Mouse (Mus musculus): ENCODE measurements around the gene BC029722. TPM values are rescaled to one million over a fixed set of nuclear protein-coding genes. Genes with fewer than 3 reads are reported as not detected.
"Not testable (repeated sequence)": the region's sequence is repeated elsewhere in the genome, so short reads cannot be mapped to it uniquely, and the experiment has no call there.

Gene BC029722
- 10 to 100 TPM; 52.8 to 60.0 TPM for total RNA-seq (2021)

GRCm38 (mm10) chr2:155819392-155819448 is at the start of gene BC029722:
Gene BC029722, minus strand, starts transcription at chr2:155819426.
- no peak for DNase-seq (ENCODE audit: extremely low spot score in 1 of 2, low spot score in 1 of 2)

DNA sequence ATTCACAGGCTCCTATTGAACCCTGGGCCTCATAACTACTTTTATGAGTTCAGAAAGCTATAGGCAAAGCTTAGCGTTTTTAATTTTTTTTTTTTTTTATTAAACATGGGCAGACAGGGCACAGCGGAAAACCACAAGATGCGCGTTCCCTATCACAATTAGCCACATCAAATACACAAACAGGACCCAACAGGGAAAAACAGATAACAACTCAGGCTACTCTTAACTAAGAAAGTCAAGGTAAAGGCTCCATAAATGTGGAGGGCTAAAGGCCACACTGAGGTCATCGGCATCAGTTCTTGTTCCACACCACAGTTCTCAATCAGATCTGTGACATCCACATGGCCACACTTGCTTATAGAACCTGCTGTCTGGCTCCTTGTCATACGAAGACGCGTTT is 49.1 kb upstream of the BC029722 start:
- no peak for DNase-seq (ENCODE audit: extremely low spot score in 1 of 2, low spot score in 1 of 2)

- no peak for DNase-seq (ENCODE audit: extremely low spot score in 1 of 2, low spot score in 1 of 2)
These were observed 44.2 kb upstream of the BC029722 start for GRCm38 (mm10) chr2:155863301-155863867.

- DNase-seq (ENCODE audit: extremely low spot score in 1 of 2, low spot score in 1 of 2) = no peak
These were observed 43.5 kb upstream of the BC029722 start for GRCm38 (mm10) chr2:155862573-155863300.

GRCm38 (mm10) chr2:155861581-155861980 is 42.4 kb upstream of the BC029722 start:
- no peak for DNase-seq (ENCODE audit: extremely low spot score in 1 of 2, low spot score in 1 of 2)

DNA sequence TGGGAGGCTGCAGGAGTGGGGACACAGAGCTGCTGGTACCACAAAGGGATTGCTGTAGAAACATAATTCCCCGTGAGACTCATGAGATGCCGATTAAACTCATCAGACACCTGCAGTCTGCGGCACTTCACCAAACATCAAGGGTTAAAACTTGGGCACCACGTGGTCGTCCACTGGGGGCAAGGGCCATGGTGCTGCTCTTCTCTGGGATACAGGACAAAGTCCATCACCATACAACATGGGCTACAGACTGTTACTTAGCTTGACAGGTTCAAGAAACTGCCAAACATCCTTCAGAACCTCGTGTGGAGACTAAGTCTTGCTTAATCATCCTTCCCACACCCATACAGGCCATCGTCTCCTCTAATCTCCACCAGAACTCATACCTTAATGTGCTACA is 40.9 kb upstream of the BC029722 start:
- no peak for DNase-seq (ENCODE audit: extremely low spot score in 1 of 2, low spot score in 1 of 2)

GRCm38 (mm10) chr2:155852536-155852935 is 33.3 kb upstream of the BC029722 start:
- DNase-seq (ENCODE audit: extremely low spot score in 1 of 2, low spot score in 1 of 2) = no peak

DNA sequence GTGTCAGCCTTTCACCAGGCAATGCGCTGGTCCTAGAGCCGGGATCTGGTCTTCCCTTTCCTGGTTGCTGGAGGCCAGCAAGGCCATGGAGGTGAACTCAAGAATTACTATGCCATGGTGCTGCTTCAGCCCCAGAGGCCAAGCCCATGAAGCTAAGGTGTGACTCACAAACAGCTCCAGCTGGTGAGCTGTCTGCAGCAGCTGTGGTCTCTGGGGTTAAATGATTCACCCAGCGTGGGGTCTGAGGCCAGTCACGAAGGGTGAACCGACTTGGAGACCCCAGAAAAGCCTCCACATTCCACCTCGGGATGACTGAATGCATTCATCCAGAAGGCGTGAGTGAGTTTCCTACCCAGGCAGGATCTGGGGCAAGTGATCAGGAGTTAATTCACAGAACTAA is 30.9 kb upstream of the BC029722 start:
- no peak for DNase-seq (ENCODE audit: extremely low spot score in 1 of 2, low spot score in 1 of 2)

- DNase-seq (ENCODE audit: extremely low spot score in 1 of 2, low spot score in 1 of 2) = no peak
These were observed 30.2 kb upstream of the BC029722 start for GRCm38 (mm10) chr2:155849464-155849863.

GRCm38 (mm10) chr2:155848291-155848690 is 29.1 kb upstream of the BC029722 start:
- peak; percentile 56 to 89 for DNase-seq (ENCODE audit: extremely low spot score in 1 of 2, low spot score in 1 of 2)

DNA sequence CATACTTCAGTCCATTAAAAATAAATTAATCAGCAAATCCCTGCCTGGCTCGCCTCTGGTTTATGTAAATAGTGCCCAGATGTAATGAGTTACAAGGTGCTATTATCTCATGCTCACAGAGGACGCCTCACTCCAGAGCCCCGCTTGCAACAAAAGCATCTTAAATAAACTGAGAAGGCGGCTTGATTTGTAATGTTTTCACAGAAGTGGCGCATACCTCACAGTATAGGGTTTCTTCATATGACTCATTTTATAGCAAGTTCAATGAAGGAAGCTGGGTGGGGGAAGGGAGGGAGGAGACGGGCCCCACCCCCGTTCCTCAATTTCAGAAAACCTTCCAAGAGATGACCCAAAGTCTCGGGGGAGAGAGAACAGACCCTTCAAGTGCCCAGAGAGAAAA is 27.7 kb upstream of the BC029722 start:
- no peak for DNase-seq (ENCODE audit: extremely low spot score in 1 of 2, low spot score in 1 of 2)

GRCm38 (mm10) chr2:155838961-155839360 is 19.7 kb upstream of the BC029722 start:
- no peak for DNase-seq (ENCODE audit: extremely low spot score in 1 of 2, low spot score in 1 of 2)

GRCm38 (mm10) chr2:155837961-155838360 is 18.7 kb upstream of the BC029722 start:
- no peak for DNase-seq (ENCODE audit: extremely low spot score in 1 of 2, low spot score in 1 of 2)

DNA sequence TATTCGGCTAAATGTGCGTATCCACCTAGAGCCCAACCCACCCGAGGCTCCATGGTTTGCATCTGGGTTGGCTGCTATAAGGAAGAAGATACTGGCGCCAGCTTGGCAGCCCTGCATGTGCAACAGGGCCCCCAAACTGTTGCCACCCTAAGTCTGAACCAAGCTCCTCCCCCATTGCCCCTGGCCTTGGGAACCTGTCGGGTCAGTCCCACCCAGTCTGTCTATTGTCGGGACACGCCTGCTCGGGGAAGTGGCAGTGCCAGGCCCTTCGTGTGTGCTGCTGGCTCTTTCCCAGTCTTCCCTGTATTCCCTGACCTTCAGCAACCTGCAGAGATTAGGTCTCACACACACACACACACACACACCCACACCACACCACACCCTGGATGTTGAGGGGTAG is 15.5 kb upstream of the BC029722 start, which contains the start of gene Fam83c:
Gene Fam83c, minus strand, starts transcription at position 123 of the 400 bp plus-strand sequence.
- no peak for DNase-seq (ENCODE audit: extremely low spot score in 1 of 2, low spot score in 1 of 2)

GRCm38 (mm10) chr2:155832087-155832486 is 12.9 kb upstream of the BC029722 start:
- not testable (repeated sequence) for DNase-seq (ENCODE audit: extremely low spot score in 1 of 2, low spot score in 1 of 2)

DNA sequence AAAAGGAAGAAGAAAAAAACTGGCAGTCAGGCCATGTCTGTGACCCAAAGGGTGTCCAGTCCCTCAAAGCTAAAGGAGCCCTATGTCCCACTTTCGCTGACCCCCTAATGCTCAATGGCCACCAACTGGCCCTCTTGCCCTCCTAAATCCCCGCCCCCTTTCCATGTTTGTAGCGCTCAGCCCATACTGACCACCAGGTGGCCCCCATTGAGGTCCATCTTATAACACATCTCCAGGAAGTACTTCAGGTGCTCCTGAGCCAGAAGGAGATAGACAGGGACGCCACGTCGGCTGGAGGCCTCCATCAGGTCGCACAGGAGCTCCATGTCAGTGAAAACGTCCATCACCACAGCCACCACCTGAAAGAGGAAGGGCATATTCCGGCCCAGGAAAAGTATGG is 12.1 kb upstream of the BC029722 start:
- DNase-seq (ENCODE audit: extremely low spot score in 1 of 2, low spot score in 1 of 2) = no peak

GRCm38 (mm10) chr2:155830841-155831240 is 11.6 kb upstream of the BC029722 start:
- DNase-seq (ENCODE audit: extremely low spot score in 1 of 2, low spot score in 1 of 2) = no peak

- peak; percentile 56 to 68 for DNase-seq (ENCODE audit: extremely low spot score in 1 of 2, low spot score in 1 of 2)
These were observed 7.6 kb upstream of the BC029722 start, which contains the start of gene Eif6 for GRCm38 (mm10) chr2:155826630-155827424. Gene Eif6, minus strand, starts transcription at chr2:155826925.

DNA sequence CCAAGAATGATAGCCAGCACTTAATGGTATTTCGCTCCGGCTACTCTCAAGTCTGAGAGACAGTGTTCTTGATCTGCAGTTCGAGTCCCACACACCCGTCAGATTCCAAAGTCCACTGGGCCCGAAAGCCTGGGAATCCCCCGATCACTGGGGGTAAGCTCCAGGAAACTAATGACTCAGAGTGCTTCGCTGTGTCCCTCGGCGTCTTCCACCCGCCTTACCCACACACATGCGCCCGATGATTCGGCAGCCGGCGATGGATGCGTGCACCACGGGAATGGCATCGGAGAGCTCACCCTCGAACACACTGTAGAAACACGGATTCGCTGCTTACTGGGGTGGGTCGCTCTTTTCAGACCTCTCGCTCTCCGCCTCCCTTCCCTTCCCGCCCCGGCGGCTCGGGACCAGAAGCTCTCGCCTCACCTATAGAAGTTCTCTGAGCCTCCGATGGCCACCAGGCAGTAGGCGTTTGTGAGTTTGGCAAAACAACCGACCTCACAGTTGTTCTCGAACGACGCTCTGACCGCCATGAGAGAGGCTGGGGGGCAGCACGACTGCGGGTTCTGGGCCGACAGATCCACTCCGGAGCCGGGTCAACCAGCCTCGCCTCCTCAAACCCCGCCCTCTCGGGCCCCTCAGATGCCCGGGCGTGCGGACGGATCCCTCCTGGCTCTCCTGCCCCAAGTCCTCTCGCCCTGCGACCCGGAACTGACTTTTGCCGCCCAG is 6.8 kb upstream of the BC029722 start:
- no peak for DNase-seq (ENCODE audit: extremely low spot score in 1 of 2, low spot score in 1 of 2)

- no peak for DNase-seq (ENCODE audit: extremely low spot score in 1 of 2, low spot score in 1 of 2)
These were observed 4.5 kb upstream of the BC029722 start for GRCm38 (mm10) chr2:155823722-155824121.

GRCm38 (mm10) chr2:155820779-155821178 is 1.6 kb upstream of the BC029722 start:
- DNase-seq (ENCODE audit: extremely low spot score in 1 of 2, low spot score in 1 of 2) = no peak

All from layer of hippocampus, postnatal 25 days (tissue).